14 mouse cellular contexts compared by ENCODE assay signal in genomic region chr1:191661019-191661796, GRCm38 (mm10). TPM values are rescaled to one million over a fixed set of nuclear protein-coding genes. Genes with fewer than 3 reads are reported as not detected.
DNase-seq lines count a peak whose midpoint lies in the region; ATAC-seq and TF ChIP-seq lines count a peak whose summit lies in the region.
"Had no signal": no experiment of that assay in that cellular context is flagged by ENCODE, and none has a peak within 500 bp of the region (broad histone marks: within the 10 kb centered on the region; RNA-seq: fewer than 3 reads in every experiment).

No protein-coding gene starts in this region.

- 39% methylated on average over 8 of the region's 8 CpGs for WGBS in liver, embryonic 14.5 days (ENCODE audit: insufficient replicate concordance)

- no peaks in the 10 kb centered on the region for H3K36me3 ChIP-seq in liver, embryonic 14.5 days (replicated peaks; ENCODE audit: control insufficient read depth, insufficient read depth, low read depth)
- no peaks in the 10 kb centered on the region for H3K36me3 ChIP-seq in ES-E14 (ENCODE audit: control insufficient read depth, insufficient read depth, low read length, poor library complexity, severe bottlenecking)
- H3K36me3 ChIP-seq: G1E; heart, embryonic 13.5 days; hindbrain, embryonic 13.5 days; limb, embryonic 13.5 days had no signal

- H3K4me2 ChIP-seq in liver, embryonic 14.5 days (ENCODE audit: low read depth): no peak overlapping the region
- H3K4me2 ChIP-seq: heart, embryonic 13.5 days; hindbrain, embryonic 13.5 days; limb, embryonic 13.5 days had no signal

- ATAC-seq in liver, embryonic 14.5 days (ENCODE audit: insufficient read depth): peak; percentile 23; the same call in 1 of the 2 replicates
- ATAC-seq in monocyte, adult 5-6 weeks (replicated peaks; ENCODE audit: insufficient number of reproducible peaks, low FRiP score, low TSS enrichment, poor library complexity, severe bottlenecking): 0 out of 2 replicates have a peak, but pooled peaks have one; percentile 25

- no peak for TF ChIP-seq CTCF in liver, embryonic 14.5 days (IDR thresholded peaks at IDR 0.05; ENCODE audit: low read depth)

- intact Hi-C loops in left cerebral cortex, postnatal 14 days (cut with DNase I): loop anchor here (5.0 kb wide), 1 partner anchor 46 kb away; no protein-coding TSS in a partner anchor
- intact Hi-C loops in left cerebral cortex, postnatal 25 days (cut with DNase I): loop anchor here (5.0 kb wide), 1 partner anchor 56 kb away; the partner anchor contains the start of gene Lpgat1

- H3K27me3 ChIP-seq in liver, embryonic 14.5 days (ENCODE audit: control insufficient read depth, insufficient read depth, low read length): no peaks in the 10 kb centered on the region
- H3K27me3 ChIP-seq: heart, embryonic 13.5 days; hindbrain, embryonic 13.5 days; limb, embryonic 13.5 days had no signal

- peak in 1 of 3 experiments; percentile 19 for DNase-seq in liver, embryonic 14.5 days (ENCODE audit: low read depth in 3 of 3, low spot score in 3 of 3)
- DNase-seq in liver (no peak), ES-E14 (ENCODE audit: low read depth, low spot score) (peak; percentile 26)
- DNase-seq in adrenal gland, postnatal 36 days: peak; percentile 51 to 70
- DNase-seq in left cerebral cortex, postnatal 14 days (ENCODE audit: low spot score in 2 of 2): no peak
- no peak for DNase-seq in kidney, postnatal 25 days
- DNase-seq in left cerebral cortex, postnatal 25 days (ENCODE audit: low spot score in 2 of 2): no peak
- DNase-seq: cerebellum, adult 18-20 months; right cerebral cortex, adult 18-20 months had no signal

- no peaks in the 10 kb centered on the region for H3K9me3 ChIP-seq in liver, embryonic 14.5 days (ENCODE audit: control insufficient read depth, low read length)
- H3K9me3 ChIP-seq in ES-E14 (ENCODE audit: control insufficient read depth, insufficient read depth, low read depth, low read length): no peaks in the 10 kb centered on the region
- H3K9me3 ChIP-seq: G1E; heart, embryonic 13.5 days; hindbrain, embryonic 13.5 days; limb, embryonic 13.5 days had no signal

- H3K4me3 ChIP-seq in liver, embryonic 14.5 days (ENCODE audit: insufficient read depth in 1 of 2, low read depth in 2 of 2, low read length in 2 of 2): no peak overlapping the region
- H3K4me3 ChIP-seq in ES-E14 (ENCODE audit: insufficient read depth in 1 of 2, low read depth in 1 of 2, low read length in 2 of 2, poor library complexity in 1 of 2, severe bottlenecking in 1 of 2): no peak overlapping the region
- H3K4me3 ChIP-seq: heart, embryonic 13.5 days; hindbrain, embryonic 13.5 days; limb, embryonic 13.5 days had no signal

- in situ Hi-C loops in ES-E14 (cut with MboI; ENCODE audit: low sequenced_read_pairs in 2 of 2, unreplicated experiment in 2 of 2): no loop called here

- H3K9ac ChIP-seq in liver, embryonic 14.5 days (replicated peaks): no peak overlapping the region
- H3K9ac ChIP-seq in ES-E14 (ENCODE audit: insufficient read depth, low read depth, low read length, poor library complexity, severe bottlenecking): no peak overlapping the region
- H3K9ac ChIP-seq: heart, embryonic 13.5 days; hindbrain, embryonic 13.5 days; limb, embryonic 13.5 days had no signal

- no peak for TF ChIP-seq EP300 in liver, embryonic 14.5 days (IDR thresholded peaks at IDR 0.05; ENCODE audit: low read depth)

- peaks cover 0 to 19% of the 10 kb centered on the region in 2 experiments; a peak in 2 of 4 replicates for H3K4me1 ChIP-seq in liver, embryonic 14.5 days (replicated peaks; ENCODE audit: control insufficient read depth in 2 of 2, insufficient read depth in 2 of 2, low read length in 1 of 2)
- peaks cover 16 to 36% of the 10 kb centered on the region in 2 experiments for H3K4me1 ChIP-seq in ES-E14 (ENCODE audit: control insufficient read depth in 2 of 2, insufficient read depth in 2 of 2, low read length in 2 of 2, poor library complexity in 1 of 2)
- H3K4me1 ChIP-seq: hindbrain, embryonic 13.5 days had no signal

- H3K27ac ChIP-seq in liver, embryonic 14.5 days: no peak overlapping the region
- no peak overlapping the region; the same call in 1 of the 2 replicates for H3K27ac ChIP-seq in ES-E14 (ENCODE audit: insufficient read depth, low read depth, low read length, poor library complexity, severe bottlenecking)
- H3K27ac ChIP-seq: heart, embryonic 13.5 days; hindbrain, embryonic 13.5 days; limb, embryonic 13.5 days had no signal

TF ChIP-seq in ES-E14, 5 proteins besides CTCF, POLR2A, EP300 and RAD21:
- no peak for TF ChIP-seq ZNF384 (IDR thresholded peaks at IDR 0.05; ENCODE audit: low read depth, low read length)
- TF ChIP-seq MAFK (IDR thresholded peaks at IDR 0.05; ENCODE audit: insufficient read depth, low read depth, low read length): peak; percentile 67

RNA-seq across cellular contexts. Expression of gene Lpgat1, which starts 56.4 kb away (rescaled TPM):
- 3.0 and 4.3 TPM in 2 replicates for polyA plus RNA-seq in liver, embryonic 14.5 days (2012; rRNA removed)
- polyA plus RNA-seq in liver, embryonic 14.5 days (2014; fragmentation: Nextera tagmentation; extraction: Ambion mirVana): 7.7 and 12.9 TPM in 2 replicates
- total RNA-seq in ES-E14 (2012; rRNA removed): 18.5 and 20.7 TPM in 2 replicates
- 10 to 100 TPM; 53.2 to 91.7 TPM for total RNA-seq in adrenal gland, postnatal 36 days (2021)
- total RNA-seq in monocyte, adult 5-6 weeks (2017): 14.8 to 29.1 TPM (median 26.9 TPM) in 3 replicates
- total RNA-seq in left cerebral cortex, postnatal 14 days (2021): 100 to 1,000 TPM; 141 to 153 TPM
- 100 to 1,000 TPM; 173 to 180 TPM for total RNA-seq in left cerebral cortex, postnatal 25 days (2021)
- polyA plus RNA-seq: G1E had no signal

Comparison
In these comparisons a context has a peak if more than half of its experiments do, and no peak if none do; other contexts are left out.
1. DNase-seq: peak in ES-E14 (single experiment) and adrenal gland, postnatal 36 days (2 of 2); none in liver (single experiment), left cerebral cortex, postnatal 14 days (0 of 2), kidney, postnatal 25 days (0 of 2) and left cerebral cortex, postnatal 25 days (0 of 2).